Mouse (Mus musculus): ENCODE results near the gene Ctso. TPM values are rescaled to one million over a fixed set of nuclear protein-coding genes. Genes with fewer than 3 reads are reported as not detected.

The Ctso gene
- total RNA-seq, 1 experiment from 2014 or later: 73.0 TPM

DNA sequence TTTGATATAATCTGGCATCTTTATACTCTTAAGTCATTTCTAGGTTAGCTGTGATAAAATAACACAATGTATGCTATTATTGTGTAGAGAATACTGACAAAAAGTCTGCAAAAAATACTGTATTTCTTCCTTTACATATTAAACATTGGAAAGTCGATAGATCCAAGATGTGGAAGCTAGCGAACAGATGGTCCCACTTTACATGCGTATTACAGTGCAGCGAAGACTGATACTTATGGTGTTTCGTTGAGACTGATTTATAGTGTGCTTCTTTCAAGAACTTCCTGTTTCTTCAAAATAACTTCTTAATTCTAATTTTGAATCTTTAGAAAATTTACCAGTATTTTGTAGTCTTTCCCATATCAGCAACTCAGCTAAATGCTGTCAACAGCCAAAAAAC is 25.1 kb downstream of the Ctso start:
- DNase-seq: no peak

DNA sequence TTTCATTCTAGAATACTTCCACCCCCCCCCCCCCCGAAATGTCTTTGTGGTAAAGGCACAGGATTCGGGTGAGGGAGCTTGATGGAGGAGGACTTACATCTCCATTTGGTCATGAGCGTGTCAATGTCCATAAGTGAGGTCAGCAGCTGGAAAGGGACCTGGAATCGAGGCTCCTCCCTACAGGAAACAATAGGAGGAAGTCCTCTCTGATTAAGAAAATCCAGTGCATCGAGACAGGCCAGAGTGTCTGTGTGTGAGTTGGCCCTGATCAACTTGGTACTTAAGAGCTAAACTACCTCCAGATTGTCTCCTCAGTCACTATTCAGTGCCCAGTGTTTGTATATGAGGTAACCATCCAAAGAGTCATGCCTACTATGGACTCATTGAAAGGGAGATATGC is 28.9 kb downstream of the Ctso start:
- DNase-seq: no peak

DNA sequence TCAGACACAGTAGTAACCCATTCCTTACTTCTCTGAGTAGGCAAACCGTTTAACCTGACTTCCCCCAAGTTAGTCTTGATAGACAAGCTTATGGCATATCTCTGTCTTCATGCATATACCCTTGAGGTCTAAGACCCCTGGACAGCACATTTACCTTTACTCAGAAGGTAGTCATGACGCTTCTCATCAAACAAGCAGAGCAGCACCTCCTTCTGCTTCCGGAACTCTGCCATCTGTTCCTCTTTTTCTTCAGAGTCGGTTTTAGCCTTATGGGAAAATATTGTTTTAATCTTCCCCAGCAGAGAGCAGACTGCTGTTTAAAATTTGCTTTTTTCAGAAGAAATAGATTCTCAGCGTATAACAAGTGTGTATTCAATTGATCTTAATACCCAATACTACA is 31.4 kb downstream of the Ctso start:
- no peak for DNase-seq

DNA sequence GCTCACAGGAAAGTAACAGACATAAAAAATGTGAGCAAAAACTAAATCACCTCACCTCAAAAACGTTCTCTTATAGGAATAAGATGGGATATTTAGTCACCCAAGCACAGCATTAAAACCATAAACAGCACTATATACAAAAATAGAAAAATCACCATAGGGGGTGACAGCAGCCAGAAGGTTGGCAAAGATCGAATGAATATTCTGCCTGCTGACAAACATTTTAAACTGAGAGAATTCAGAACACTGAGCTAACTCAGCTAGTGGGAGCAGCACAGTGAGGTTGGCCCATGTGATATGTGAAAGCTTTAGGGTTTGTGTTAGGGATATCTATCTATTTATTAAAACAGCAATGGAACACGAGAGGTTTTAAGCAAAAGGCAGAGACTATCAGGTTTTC is 32.2 kb downstream of the Ctso start:
- no peak for DNase-seq

DNA sequence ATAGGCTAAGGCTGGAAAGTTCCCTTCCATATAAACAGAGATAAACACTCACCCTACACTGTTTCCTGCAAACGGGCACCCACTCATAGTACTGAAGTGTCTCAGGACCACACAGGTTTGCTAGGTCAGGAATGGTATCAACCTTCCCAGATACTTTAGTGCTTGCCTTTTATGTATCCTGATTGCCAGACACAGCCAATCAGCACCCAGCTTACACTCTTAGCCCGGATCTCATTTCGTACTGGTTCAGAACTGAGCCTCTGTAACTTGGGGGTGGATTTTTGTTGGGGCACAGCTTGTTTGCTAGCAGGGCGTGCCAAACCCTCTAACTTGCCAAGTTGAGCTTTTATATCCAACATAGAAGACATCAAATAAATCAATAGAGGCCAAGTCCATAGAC is 43.2 kb downstream of the Ctso start:
- DNase-seq: no peak

DNA sequence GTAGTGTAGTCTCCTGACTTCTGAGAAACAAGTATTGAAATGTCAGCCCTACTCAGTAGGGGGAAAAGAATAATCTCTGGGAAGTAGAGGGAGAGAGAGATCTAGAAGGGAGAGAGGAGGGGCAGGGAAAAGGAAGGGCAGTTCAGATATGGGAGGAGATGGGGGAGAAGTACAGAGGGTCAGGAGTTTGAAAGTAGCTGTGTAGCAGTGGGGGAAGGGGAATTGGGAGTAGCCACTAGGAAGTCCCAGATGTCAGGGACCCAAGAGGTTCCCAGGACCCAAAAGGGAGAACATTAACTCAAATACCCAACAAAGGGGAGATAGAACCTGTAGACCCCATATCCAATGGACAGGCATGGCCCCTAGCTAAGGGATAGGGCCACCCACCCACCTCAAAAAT is 43.7 kb downstream of the Ctso start, which contains the start of gene Tdo2:
Tdo2 (minus strand) TSS at position 101 of the 400 bp plus-strand sequence.
- DNase-seq: no peak

DNA sequence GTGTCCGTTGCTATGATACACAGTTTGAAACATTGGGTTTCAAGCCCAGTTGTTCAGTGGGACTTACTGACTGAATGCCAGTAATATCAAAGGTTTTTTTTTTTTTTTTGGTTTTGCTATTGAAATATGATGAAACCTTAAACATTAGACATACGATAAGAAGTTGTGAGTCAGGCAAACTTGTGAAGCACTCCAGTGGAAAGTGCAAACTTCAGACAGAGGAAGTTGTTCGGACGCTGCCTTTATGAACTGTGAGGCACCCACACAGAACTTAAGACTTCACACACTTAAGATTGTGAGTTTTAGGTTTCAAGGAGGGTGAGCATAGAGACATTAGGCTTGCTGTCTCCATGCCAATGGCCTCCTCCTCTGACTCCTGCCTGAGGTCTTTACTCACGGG is 49.2 kb downstream of the Ctso start:
- no peak for DNase-seq

DNA sequence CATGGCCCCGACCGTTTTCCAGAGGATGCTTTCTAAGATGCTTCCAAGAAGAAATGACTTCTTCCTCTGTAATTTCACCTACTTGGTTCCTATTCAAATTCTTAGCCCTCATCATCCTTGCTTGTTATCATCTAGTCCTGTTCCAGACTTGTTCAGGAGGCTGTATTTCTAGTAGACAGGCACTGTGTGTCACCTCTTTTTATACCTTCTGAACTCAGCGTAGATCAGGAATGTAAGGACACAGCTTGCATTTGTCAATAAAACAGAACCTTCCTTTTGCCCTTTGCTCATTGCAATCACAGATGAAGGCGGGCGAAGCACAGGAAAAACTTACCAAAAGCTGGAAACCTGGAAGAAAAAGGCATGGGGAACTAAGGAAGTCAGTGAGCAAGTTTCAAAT is 49.6 kb downstream of the Ctso start, which contains the start of gene Asic5:
Asic5 (plus strand) TSS at position 301 of the 400 bp plus-strand sequence.
- DNase-seq: no peak

DNA sequence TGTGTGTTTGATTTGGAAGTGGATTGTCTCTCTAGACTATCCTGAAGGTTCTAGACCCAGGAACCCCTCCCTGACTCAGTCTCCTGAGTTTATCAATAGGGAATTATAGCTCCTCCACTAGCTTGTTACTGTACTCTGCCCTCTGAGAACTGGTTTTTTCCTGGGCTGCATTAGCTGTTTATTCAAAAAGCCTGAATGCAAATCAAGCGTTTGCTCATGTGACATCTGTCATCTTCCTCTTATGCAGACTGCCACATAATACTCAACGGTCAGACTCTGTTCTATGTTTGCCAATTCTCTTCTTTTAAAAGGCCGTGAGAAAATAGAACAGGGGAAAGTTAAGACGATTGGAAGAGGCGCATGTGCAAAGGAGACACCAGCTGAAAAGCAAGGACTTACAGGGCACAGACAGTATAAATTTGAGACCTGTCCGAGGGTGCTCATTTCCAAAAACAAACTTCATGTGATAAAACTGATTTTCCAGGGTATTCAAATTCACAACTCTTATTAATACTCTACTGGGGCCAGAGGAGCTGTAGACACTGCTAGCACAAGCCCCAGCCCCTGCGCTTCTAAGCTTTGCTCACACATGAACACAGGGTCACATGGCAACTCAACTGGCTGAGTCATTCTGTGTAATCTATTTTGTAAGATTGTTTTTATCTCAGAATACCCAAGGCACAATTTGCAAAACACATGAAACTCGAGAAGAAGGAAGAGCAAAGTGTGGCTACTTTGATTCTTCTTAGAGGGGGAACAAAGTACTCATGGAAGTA is 50.9 kb downstream of the Ctso start:
- DNase-seq: peak; percentile 33

DNA sequence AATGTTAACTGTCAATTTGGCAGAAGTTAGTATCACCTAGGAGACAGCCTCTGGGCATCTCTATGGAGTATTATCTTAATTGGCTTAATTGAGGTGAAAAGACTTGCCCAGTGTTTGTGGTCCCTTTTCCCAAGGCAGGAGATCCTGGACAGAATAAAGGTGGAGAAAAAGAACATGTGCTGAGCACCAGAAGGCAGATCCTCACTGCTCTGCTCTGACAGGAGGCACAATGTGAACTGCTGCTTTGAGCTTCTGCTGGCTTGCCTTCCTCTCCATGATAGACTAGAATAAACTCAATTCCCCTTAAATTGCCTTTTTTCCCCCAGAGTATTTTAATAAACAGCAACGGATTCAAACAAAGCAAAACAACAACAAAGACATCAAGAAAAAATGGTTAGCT is 52.7 kb downstream of the Ctso start:
- DNase-seq: no peak

DNA sequence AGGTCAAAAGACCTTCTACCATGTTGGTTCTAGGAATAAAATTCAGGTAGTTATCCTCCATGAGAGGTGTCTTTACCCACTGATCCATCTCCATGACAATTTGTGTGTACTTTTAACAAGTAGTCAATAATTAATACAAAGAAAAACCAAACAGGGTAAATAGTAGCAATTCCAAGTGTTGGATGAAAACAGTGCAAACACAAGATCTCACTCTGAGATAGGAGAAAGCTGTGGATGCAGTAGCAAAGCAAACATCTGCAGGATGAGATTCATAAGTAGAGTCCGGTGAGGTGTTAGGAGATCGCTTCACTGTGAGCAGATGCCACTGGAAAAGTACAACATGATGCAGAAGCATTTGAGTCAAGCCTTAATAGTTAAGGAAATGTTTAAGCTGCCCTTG is 53.7 kb downstream of the Ctso start:
- no peak for DNase-seq

DNA sequence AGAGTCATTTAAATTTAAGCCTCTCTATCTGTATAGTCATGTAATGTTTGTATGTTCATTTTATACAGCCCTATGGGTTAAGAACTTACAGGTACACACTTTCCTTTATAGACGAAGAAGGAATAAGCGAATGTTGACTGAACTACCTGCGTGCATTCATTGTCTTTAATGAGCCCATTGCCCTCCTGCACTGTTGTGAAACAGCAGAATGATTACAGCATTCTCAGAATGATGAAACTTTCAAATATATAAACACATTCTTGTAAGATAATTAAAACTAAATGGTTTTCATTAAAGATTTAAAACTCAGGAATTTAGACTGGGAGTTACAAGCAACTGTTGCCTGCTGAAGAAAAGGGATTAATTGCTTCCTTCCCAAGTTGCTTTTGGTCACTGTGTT is 55.2 kb downstream of the Ctso start:
- DNase-seq: no peak

DNA sequence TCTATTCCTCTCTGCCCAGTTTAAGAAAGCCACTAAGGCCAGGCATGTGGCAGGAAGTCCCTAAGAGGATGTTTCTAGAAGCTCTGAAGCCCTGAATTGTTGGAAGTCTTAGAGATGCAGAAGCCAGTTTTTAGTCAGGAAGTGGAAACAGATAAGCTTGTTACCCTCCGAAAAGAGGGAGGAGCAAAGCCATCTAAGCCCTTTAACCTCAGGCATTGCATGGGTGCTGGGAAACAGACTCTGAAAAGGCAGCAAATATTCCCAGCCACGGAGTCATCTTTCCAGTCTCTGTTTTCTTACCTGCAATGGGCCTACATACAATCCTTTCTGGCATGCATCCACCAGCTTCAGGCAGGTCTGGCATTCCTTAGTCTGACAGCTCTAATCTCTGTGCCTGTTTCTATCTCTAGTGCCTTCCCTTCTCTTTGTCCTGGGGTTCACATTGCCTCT is 57.3 kb downstream of the Ctso start:
- no peak for DNase-seq

DNA sequence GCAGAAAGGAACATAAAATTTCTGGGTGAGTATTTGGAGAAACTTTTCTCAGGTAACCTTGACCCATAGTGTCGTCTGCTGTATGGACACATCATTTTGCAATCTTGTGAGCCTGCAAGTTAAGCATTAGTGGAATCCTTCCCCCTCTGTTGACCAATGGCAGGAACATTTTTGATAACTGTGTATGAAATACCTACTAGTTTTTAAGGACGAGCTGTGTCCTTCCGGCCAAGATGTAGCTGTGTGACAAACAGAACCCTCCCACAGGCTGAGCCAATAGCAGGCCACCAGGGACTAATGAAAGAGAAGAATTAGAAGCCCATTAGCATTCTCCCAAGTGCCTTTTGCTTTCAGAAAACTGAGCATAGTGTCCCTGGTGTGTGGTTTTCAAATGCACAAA is 58.1 kb downstream of the Ctso start:
- DNase-seq: peak; percentile 9

DNA sequence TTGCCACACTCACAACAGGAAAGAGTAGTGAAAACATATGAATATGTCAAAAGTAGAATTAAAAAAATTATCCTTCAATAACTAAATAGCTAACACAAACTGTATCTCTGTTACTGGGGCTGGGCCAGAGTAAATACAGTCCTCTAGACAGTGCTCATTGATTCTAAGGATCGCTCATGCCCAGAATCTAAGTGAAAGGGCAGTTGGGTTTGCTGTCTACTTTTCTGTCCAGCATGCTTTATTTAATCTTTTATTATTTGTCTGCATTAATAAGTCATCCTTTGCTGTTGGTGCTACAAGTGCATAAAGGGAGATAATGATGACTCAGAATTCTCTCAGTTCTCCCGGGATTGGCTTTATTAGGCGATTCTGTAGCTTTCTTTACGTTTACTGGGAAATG is 63.0 kb downstream of the Ctso start:
- no peak for DNase-seq

DNA sequence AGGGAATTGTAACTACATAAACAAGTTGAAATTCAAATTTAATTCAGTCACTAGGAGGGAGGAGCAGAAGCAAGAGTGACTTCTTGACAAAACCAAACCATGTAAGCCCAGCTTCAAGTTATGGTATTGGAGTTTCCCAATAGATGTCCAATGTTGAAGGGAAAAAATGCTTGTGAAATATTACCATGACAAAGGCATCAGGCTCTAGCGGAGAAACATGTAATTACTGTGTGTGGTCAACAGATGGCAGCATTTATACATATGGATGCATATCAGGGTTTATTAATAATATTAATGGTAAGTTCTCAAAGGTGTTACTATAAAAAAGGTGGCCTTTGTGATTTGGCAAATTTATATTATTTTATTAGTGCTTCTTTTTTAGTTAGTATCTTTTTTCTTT is 63.6 kb downstream of the Ctso start:
- no peak for DNase-seq

Other genes starting within 250 kb of the Ctso start
- gene Tdo2, start 43.6 kb downstream of the Ctso start, total RNA-seq (2021): 1.1 and 10.1 TPM in 2 replicates
- gene Asic5, start 49.7 kb downstream of the Ctso start, total RNA-seq (2021): not detected in 2 replicates
- 5.9 and 9.4 TPM in 2 replicates for gene Gucy1b1, start 142.1 kb downstream of the Ctso start, total RNA-seq (2021)
- gene Gucy1a1, start 213.2 kb downstream of the Ctso start, total RNA-seq (2021): 17.8 and 23.9 TPM in 2 replicates